8 mouse cellular contexts compared by ENCODE assay signal in genomic region chr7:136631089-136631488, GRCm38 (mm10).
DNase-seq lines count a peak whose midpoint lies in the region; ATAC-seq and TF ChIP-seq lines count a peak whose summit lies in the region.

No protein-coding gene starts in this region.

- H3K9me3 ChIP-seq in liver, embryonic 12.5 days (replicated peaks) = no peaks in the 10 kb centered on the region
- H3K9me3 ChIP-seq in midbrain, embryonic 15.5 days = no peaks in the 10 kb centered on the region

- TF ChIP-seq POLR2A in liver, adult 2 months (IDR thresholded peaks at IDR 0.05; ENCODE audit: extremely low read depth, insufficient read depth, low read length) = no peak

- H3K9ac ChIP-seq in liver, adult 2 months (ENCODE audit: low read depth, low read length) = no peak overlapping the region
- no peak overlapping the region for H3K9ac ChIP-seq in liver, embryonic 12.5 days
- no peak overlapping the region for H3K9ac ChIP-seq in midbrain, embryonic 15.5 days

- H3K79me2 ChIP-seq in liver, adult 2 months (ENCODE audit: control insufficient read depth, insufficient read depth, low read length) = no peaks in the 10 kb centered on the region

- peak; percentile 14; the same call in 1 of the 2 replicates for TF ChIP-seq CTCF in gastrocnemius, adult 2 months (IDR thresholded peaks at IDR 0.05)
- peak; percentile 8; the same call in 1 of the 2 replicates for TF ChIP-seq CTCF in liver, adult 2 months (IDR thresholded peaks at IDR 0.05; ENCODE audit: low read depth, low read length)

- WGBS in liver, adult 2 months = 34% methylated on average over 3 of the region's 3 CpGs
- 54% methylated on average over 3 of the region's 3 CpGs for WGBS in liver, embryonic 12.5 days (ENCODE audit: insufficient replicate concordance)
- WGBS in midbrain, embryonic 15.5 days = 59% methylated on average over 3 of the region's 3 CpGs

- no peak for ATAC-seq in liver, embryonic 12.5 days
- no peak for ATAC-seq in midbrain, embryonic 15.5 days (replicated peaks)

- H3K4me3 ChIP-seq in gastrocnemius, adult 2 months = no peak overlapping the region
- no peak overlapping the region for H3K4me3 ChIP-seq in liver, adult 2 months (ENCODE audit: insufficient read depth, low read depth, low read length)
- no peak overlapping the region for H3K4me3 ChIP-seq in liver, embryonic 12.5 days
- H3K4me3 ChIP-seq in midbrain, embryonic 15.5 days = no peak overlapping the region

- H3K4me2 ChIP-seq in liver, embryonic 12.5 days = no peak overlapping the region
- H3K4me2 ChIP-seq in midbrain, embryonic 15.5 days = no peak overlapping the region

- intact Hi-C loops in gastrocnemius, adult 2 months (cut with DNase I) = no loop called here

- H3K27me3 ChIP-seq in liver, adult 2 months (ENCODE audit: control insufficient read depth, insufficient read depth, low read length) = no peaks in the 10 kb centered on the region
- H3K27me3 ChIP-seq in liver, embryonic 12.5 days (replicated peaks) = no peaks in the 10 kb centered on the region
- no peaks in the 10 kb centered on the region for H3K27me3 ChIP-seq in midbrain, embryonic 15.5 days (replicated peaks)

- H3K4me1 ChIP-seq in liver, adult 2 months (ENCODE audit: control insufficient read depth, insufficient read depth, low read length) = no peaks in the 10 kb centered on the region
- no peaks in the 10 kb centered on the region for H3K4me1 ChIP-seq in liver, embryonic 12.5 days
- no peaks in the 10 kb centered on the region for H3K4me1 ChIP-seq in midbrain, embryonic 15.5 days

- no peaks in the 10 kb centered on the region for H3K36me3 ChIP-seq in liver, adult 2 months (ENCODE audit: control insufficient read depth, insufficient read depth, low read length)
- no peaks in the 10 kb centered on the region for H3K36me3 ChIP-seq in liver, embryonic 12.5 days
- H3K36me3 ChIP-seq in midbrain, embryonic 15.5 days (replicated peaks) = no peaks in the 10 kb centered on the region

- no peak overlapping the region for H3K27ac ChIP-seq in gastrocnemius, adult 2 months
- H3K27ac ChIP-seq in liver, adult 2 months (replicated peaks; ENCODE audit: insufficient read depth, low read depth, low read length) = no peak overlapping the region
- no peak overlapping the region for H3K27ac ChIP-seq in liver, embryonic 12.5 days
- H3K27ac ChIP-seq in midbrain, embryonic 15.5 days = no peak overlapping the region

- DNase-seq in gastrocnemius, adult 2 months = peak; percentile 59
- no peak for DNase-seq in gastrocnemius, adult 18-20 months (ENCODE audit: low spot score)
- peak; percentile 8 for DNase-seq in liver, adult 2 months (ENCODE audit: extremely low read depth, low read depth, low spot score)
- peak; percentile 59 for DNase-seq in cerebellum, adult 8-10 months
- DNase-seq in kidney, postnatal 36 days = peak; percentile 78 to 89
- no peak for DNase-seq in spleen, adult 12 weeks (ENCODE audit: low spot score)

Comparison
In these comparisons a context has a peak if more than half of its experiments do, and no peak if none do; other contexts are left out.
1. DNase-seq: peak in gastrocnemius, adult 2 months (single experiment), liver, adult 2 months (single experiment), cerebellum, adult 8-10 months (single experiment) and kidney, postnatal 36 days (2 of 2); none in gastrocnemius, adult 18-20 months (single experiment) and spleen, adult 12 weeks (single experiment).